Mouse (Mus musculus): ENCODE results near the gene Ect2. TPM values are rescaled to one million over a fixed set of nuclear protein-coding genes. Genes with fewer than 3 reads are reported as not detected.

Gene Ect2
- polyA plus RNA-seq, 1 experiment from 2014 or later = 59.6 TPM

DNA sequence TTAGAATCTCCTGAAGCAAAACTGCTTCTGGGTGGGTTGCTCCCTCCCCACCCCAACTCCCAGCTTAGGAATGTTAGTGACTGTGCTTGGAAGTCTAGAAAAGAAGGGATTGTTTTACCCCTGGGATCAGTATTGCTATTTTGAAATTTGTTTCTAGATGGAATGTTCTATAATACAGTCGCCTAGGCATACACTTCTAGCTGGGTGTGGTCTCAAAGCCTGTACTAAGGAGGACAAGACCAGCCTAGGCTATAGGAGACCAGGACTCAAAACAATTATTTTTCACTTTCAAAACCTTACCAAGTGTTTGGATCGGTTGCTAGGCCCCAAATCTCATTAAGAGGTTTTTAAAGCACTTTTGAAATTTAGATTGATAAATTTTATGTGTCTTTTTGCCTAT lies 602 bp upstream of the Ect2 start:
- no peaks in the 10 kb centered on the region for H3K27me3 ChIP-seq (ENCODE audit: insufficient read depth, poor library complexity, severe bottlenecking)
- H3K4me1 ChIP-seq = peaks cover 37% of the 10 kb centered on the region
- peaks cover 11% of the 10 kb centered on the region for H3K36me3 ChIP-seq
- peak overlapping the region; percentile 91 for H3K27ac ChIP-seq
- H3K9me3 ChIP-seq = no peaks in the 10 kb centered on the region
- DNase-seq (ENCODE audit: low spot score) = no peak
- H3K4me3 ChIP-seq = peak overlapping the region; percentile 89
- 65% methylated on average over 2 of the region's 2 CpGs for WGBS

DNA sequence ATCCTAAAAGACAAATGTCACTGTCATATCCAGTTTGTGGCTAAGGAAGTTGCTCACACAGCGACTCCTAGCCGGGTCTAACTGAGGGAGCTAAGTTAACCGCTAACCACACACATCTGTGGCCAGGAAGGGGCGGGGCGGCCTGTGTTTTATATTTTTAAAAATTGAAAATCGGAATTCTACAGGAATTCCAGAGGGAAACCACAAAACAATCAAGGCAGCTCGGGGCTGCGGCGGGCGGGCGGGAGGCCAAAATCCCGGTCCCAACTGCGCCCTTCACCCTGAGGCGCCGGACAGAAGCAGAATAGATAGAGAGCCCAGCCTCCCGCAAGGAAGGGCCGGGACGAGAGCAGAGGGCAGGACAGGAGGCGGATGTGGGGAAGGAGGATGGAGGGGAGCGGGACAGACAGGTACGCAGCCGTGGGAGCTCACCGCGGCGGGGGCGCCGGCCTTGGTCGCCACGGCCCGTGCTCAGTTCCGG lies 447 bp downstream of the Ect2 start:
- Histone ChIP-seq H3K9me3 (no peaks in the 10 kb centered on the region), H3K4me1 (peaks cover 31% of the 10 kb centered on the region), H3K36me3 (peaks cover 18% of the 10 kb centered on the region), H3K27ac (peak overlapping the region; percentile 91), H3K4me3 (peak overlapping the region; percentile 89), H3K27me3 (ENCODE audit: insufficient read depth, poor library complexity, severe bottlenecking) (no peaks in the 10 kb centered on the region)
- DNase-seq (ENCODE audit: low spot score) = no peak
- under 1% methylated on average over 31 of the region's 31 CpGs for WGBS

DNA sequence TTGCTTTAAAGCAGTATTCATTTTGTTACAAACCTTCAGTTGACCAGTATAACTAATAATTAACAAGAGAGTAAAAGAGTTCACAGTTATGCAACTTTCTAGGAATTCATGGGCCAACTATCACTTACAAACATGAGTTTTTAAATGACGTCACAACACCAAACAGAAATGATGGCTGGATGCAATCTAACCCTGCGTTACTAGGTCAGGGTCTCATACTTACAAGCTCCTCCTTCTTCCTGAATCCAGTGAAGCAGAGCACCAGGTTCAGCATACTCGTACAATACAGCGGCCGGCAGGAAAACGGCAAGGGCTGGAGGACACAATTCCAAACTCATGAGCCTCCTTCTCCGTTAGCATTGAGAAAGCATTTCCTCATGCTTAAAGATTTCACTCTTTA lies 7.9 kb downstream of the Ect2 start:
- Histone ChIP-seq H3K4me1 (no peaks in the 10 kb centered on the region), H3K36me3 (peaks cover 79% of the 10 kb centered on the region), H3K27me3 (ENCODE audit: insufficient read depth, poor library complexity, severe bottlenecking) (no peaks in the 10 kb centered on the region), H3K9me3 (no peaks in the 10 kb centered on the region), H3K4me3 (no peak overlapping the region), H3K27ac (no peak overlapping the region)
- 90% methylated on average over 7 of the region's 7 CpGs for WGBS
- no peak for DNase-seq (ENCODE audit: low spot score)

GRCm38 (mm10) chr3:27143570-27143969 lies 10.1 kb downstream of the Ect2 start:
- H3K9me3 ChIP-seq = no peaks in the 10 kb centered on the region
- no peaks in the 10 kb centered on the region for H3K27me3 ChIP-seq (ENCODE audit: insufficient read depth, poor library complexity, severe bottlenecking)
- no peak overlapping the region for H3K27ac ChIP-seq
- no peaks in the 10 kb centered on the region for H3K4me1 ChIP-seq
- DNase-seq (ENCODE audit: low spot score) = no peak
- whole genome bisulfite sequencing = 92% methylated on average over 7 of the region's 7 CpGs
- H3K4me3 ChIP-seq = no peak overlapping the region
- peaks cover 83% of the 10 kb centered on the region for H3K36me3 ChIP-seq

DNA sequence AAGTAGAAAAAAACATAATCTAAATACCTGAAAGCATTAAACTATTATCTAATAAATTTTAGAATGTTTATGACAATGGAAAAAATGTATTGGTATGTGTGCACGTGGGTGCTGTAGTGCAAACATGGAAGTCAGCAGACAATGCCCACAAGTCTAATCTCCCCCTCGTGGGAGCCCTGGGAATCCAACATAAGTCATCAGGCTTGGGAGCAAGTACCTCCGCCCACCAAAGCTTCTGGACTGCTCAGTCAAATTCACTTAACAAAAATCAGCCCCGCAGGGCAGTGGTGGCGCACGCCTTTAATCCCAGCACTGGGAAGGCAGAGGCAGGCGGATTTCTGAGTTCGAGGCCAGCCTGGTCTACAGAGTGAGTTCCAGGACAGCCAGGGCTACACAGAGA lies 13.6 kb downstream of the Ect2 start:
- no peak overlapping the region for H3K4me3 ChIP-seq
- DNase-seq (ENCODE audit: low spot score) = no peak
- 93% methylated on average over 8 of the region's 8 CpGs for WGBS

DNA sequence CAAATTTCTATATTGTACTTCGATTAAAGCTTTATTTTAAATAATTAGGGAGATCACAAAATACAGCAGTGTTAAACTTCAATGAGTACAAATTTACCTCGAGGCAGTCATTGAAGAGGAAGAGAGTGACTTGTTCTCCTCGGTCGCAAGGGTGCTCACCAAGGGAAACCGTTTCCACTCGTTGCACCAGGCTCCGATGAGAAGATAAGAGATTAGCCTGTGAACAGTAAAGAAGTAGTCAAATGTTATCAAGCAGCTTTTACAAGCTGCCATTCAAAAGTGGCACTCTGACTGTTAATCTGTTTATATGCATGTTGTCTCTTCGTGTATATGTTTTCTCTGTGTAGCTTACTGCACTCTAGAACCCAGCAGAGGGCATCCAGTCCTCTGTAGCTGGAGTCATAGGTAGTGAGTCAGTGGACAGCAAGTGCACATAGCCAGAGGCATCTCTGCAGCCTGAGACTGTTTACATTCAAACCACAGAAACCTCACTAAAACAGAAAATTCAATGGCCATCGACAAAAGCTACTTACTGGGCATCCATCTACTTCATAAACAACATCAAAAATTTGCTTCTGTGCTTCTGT lies 31.7 kb downstream of the Ect2 start:
- DNase-seq (ENCODE audit: low spot score) = no peak

More for the DNA sequence above, 13.6 kb downstream of the Ect2 start:
- Histone ChIP-seq H3K9me3 (no peaks in the 10 kb centered on the region), H3K4me1 (no peaks in the 10 kb centered on the region), H3K36me3 (peaks cover 88% of the 10 kb centered on the region), H3K27ac (no peak overlapping the region), H3K27me3 (ENCODE audit: insufficient read depth, poor library complexity, severe bottlenecking) (no peaks in the 10 kb centered on the region)

GRCm38 (mm10) chr3:27120932-27121331 lies 32.7 kb downstream of the Ect2 start:
- Histone ChIP-seq H3K4me1 (no peaks in the 10 kb centered on the region), H3K9me3 (no peaks in the 10 kb centered on the region), H3K36me3 (peaks cover 87% of the 10 kb centered on the region), H3K27ac (no peak overlapping the region), H3K4me3 (no peak overlapping the region), H3K27me3 (ENCODE audit: insufficient read depth, poor library complexity, severe bottlenecking) (no peaks in the 10 kb centered on the region)
- no peak for DNase-seq (ENCODE audit: low spot score)
- 88% methylated on average over 6 of the region's 6 CpGs for whole genome bisulfite sequencing

More for the DNA sequence above, 31.7 kb downstream of the Ect2 start:
- WGBS = 84% methylated on average over 9 of the region's 9 CpGs
- no peaks in the 10 kb centered on the region for H3K27me3 ChIP-seq (ENCODE audit: insufficient read depth, poor library complexity, severe bottlenecking)
- H3K4me3 ChIP-seq = no peak overlapping the region
- H3K27ac ChIP-seq = no peak overlapping the region
- H3K36me3 ChIP-seq = peaks cover 87% of the 10 kb centered on the region
- no peaks in the 10 kb centered on the region for H3K9me3 ChIP-seq
- no peaks in the 10 kb centered on the region for H3K4me1 ChIP-seq

- Histone ChIP-seq H3K27ac (no peak overlapping the region), H3K4me3 (no peak overlapping the region), H3K9me3 (no peaks in the 10 kb centered on the region), H3K36me3 (peaks cover 85% of the 10 kb centered on the region), H3K4me1 (no peaks in the 10 kb centered on the region), H3K27me3 (ENCODE audit: insufficient read depth, poor library complexity, severe bottlenecking) (no peaks in the 10 kb centered on the region)
- 78% methylated on average over 4 of the region's 4 CpGs for WGBS
- DNase-seq (ENCODE audit: low spot score) = no peak
These were observed 35.5 kb downstream of the Ect2 start for GRCm38 (mm10) chr3:27118227-27118626.

DNA sequence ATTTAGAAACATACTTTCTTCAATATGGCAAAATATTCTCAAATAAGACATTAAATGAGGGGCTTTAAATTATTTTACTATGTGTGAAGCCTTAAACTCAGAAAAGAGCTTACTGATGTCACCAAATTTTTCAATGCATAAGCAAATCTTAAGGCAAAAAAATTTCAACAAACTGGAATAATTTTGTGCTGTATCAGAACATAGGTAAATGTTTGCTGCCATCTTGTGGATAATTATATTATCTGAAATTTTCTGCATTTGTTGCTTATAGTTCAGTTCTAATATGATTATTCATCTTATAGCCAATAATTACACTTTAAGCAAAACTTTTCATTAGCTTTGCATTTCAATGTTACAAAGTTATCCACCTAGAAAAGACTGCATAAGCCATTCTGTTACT lies 42.8 kb downstream of the Ect2 start:
- Histone ChIP-seq H3K36me3 (peaks cover 67% of the 10 kb centered on the region), H3K9me3 (no peaks in the 10 kb centered on the region), H3K4me1 (no peaks in the 10 kb centered on the region), H3K27me3 (ENCODE audit: insufficient read depth, poor library complexity, severe bottlenecking) (no peaks in the 10 kb centered on the region), H3K4me3 (no peak overlapping the region), H3K27ac (no peak overlapping the region)
- DNase-seq (ENCODE audit: low spot score) = no peak

- WGBS = 87% methylated on average over 4 of the region's 4 CpGs
- Histone ChIP-seq H3K36me3 (peaks cover 62% of the 10 kb centered on the region), H3K4me3 (no peak overlapping the region)
These were observed 44.6 kb downstream of the Ect2 start for GRCm38 (mm10) chr3:27109109-27109508.

GRCm38 (mm10) chr3:27107142-27107541 lies 46.5 kb downstream of the Ect2 start:
- DNase-seq (ENCODE audit: low spot score) = no peak
- Histone ChIP-seq H3K36me3 (peaks cover 58% of the 10 kb centered on the region), H3K4me1 (no peaks in the 10 kb centered on the region), H3K9me3 (no peaks in the 10 kb centered on the region), H3K4me3 (no peak overlapping the region), H3K27me3 (ENCODE audit: insufficient read depth, poor library complexity, severe bottlenecking) (no peaks in the 10 kb centered on the region), H3K27ac (no peak overlapping the region)
- 83% methylated on average over 6 of the region's 6 CpGs for WGBS

More at GRCm38 (mm10) chr3:27109109-27109508, 44.6 kb downstream of the Ect2 start:
- Histone ChIP-seq H3K4me1 (no peaks in the 10 kb centered on the region), H3K27me3 (ENCODE audit: insufficient read depth, poor library complexity, severe bottlenecking) (no peaks in the 10 kb centered on the region), H3K9me3 (no peaks in the 10 kb centered on the region), H3K27ac (no peak overlapping the region)
- DNase-seq (ENCODE audit: low spot score) = no peak

DNA sequence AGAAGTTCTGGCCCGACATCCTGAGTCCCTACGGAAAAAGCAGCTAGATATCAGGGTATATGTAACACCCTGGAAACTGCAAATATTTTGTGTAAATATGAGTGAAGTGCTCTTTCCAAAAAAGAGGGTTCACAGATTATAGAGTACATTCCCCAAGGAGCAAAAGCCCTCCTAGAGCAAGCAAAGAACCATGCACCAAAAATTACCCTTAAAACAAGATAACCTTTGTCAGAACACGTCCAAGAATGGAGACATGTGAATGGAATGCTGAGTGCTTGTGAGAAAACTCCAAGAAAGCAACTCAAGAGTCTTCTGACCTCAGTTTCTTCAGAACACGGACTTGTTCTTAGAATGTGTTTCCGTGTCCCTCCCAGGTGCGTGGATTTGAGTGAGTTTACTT lies 50.7 kb downstream of the Ect2 start:
- 90% methylated on average over 6 of the region's 6 CpGs for WGBS
- no peak for DNase-seq (ENCODE audit: low spot score)
- Histone ChIP-seq H3K27ac (no peak overlapping the region), H3K27me3 (ENCODE audit: insufficient read depth, poor library complexity, severe bottlenecking) (no peaks in the 10 kb centered on the region), H3K9me3 (no peaks in the 10 kb centered on the region), H3K4me1 (no peaks in the 10 kb centered on the region), H3K4me3 (no peak overlapping the region), H3K36me3 (peaks cover 71% of the 10 kb centered on the region)

GRCm38 (mm10) chr3:27098633-27099032 lies 55.0 kb downstream of the Ect2 start:
- DNase-seq (ENCODE audit: low spot score) = no peak
- peaks cover 86% of the 10 kb centered on the region for H3K36me3 ChIP-seq
- no peak overlapping the region for H3K27ac ChIP-seq
- WGBS = 90% methylated on average over 6 of the region's 6 CpGs
- no peak overlapping the region for H3K4me3 ChIP-seq
- no peaks in the 10 kb centered on the region for H3K4me1 ChIP-seq
- H3K27me3 ChIP-seq (ENCODE audit: insufficient read depth, poor library complexity, severe bottlenecking) = no peaks in the 10 kb centered on the region
- H3K9me3 ChIP-seq = no peaks in the 10 kb centered on the region

GRCm38 (mm10) chr3:27086221-27086620 lies 67.5 kb downstream of the Ect2 start:
- Histone ChIP-seq H3K27ac (no peak overlapping the region), H3K36me3 (peaks cover 41% of the 10 kb centered on the region), H3K4me1 (no peaks in the 10 kb centered on the region), H3K9me3 (no peaks in the 10 kb centered on the region), H3K4me3 (no peak overlapping the region), H3K27me3 (ENCODE audit: insufficient read depth, poor library complexity, severe bottlenecking) (no peaks in the 10 kb centered on the region)
- no peak for DNase-seq (ENCODE audit: low spot score)
- WGBS = 93% methylated on average over 6 of the region's 6 CpGs

All from heart, embryonic 10.5 days (tissue).